Mouse (Mus musculus) adrenal gland, postnatal 36 days (tissue): Measurements from ENCODE around the gene Ubr4. TPM values are rescaled to one million over a fixed set of nuclear protein-coding genes. Genes with fewer than 3 reads are reported as not detected.
"Not testable (repeated sequence)": the region's sequence is repeated elsewhere in the genome, so short reads cannot be mapped to it uniquely, and the experiment has no call there.

Source experiments
- DNase-seq, 2 experiments: peaks; one replicate each; pipeline ENCODE4 v3.0.0; 2021; ENCODE audit warnings: mixed read lengths in 1 of 2
- total RNA-seq, 2 experiments: library from RNA; stranded (reverse); gene quantifications; 2 replicates each; pipeline ENCODE4 v1.2.3; 2021

Ubr4 gene
- total RNA-seq, 2 experiments from 2014 or later = 159 to 191 TPM

DNA sequence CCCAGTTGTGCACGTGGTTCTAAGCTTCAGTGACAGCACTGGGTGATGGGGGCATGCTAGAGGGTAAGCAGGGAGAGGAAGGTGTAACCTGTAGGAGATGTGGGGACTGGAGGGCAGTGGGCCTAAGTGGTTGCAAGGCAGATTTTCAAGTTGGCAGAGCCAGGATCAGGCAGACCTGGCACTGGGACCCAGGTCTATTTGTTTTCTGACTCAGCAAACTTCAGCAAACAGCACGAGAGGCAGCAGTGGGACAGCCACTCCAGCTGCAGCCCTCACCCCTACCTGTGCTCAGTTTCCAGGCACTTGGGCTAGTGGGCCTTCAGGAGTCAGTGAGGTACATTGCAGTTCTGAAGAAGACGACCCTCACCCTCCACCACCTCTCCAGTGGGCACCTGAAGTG lies 4.8 kb downstream of the Ubr4 start:
- no peak for DNase-seq

DNA sequence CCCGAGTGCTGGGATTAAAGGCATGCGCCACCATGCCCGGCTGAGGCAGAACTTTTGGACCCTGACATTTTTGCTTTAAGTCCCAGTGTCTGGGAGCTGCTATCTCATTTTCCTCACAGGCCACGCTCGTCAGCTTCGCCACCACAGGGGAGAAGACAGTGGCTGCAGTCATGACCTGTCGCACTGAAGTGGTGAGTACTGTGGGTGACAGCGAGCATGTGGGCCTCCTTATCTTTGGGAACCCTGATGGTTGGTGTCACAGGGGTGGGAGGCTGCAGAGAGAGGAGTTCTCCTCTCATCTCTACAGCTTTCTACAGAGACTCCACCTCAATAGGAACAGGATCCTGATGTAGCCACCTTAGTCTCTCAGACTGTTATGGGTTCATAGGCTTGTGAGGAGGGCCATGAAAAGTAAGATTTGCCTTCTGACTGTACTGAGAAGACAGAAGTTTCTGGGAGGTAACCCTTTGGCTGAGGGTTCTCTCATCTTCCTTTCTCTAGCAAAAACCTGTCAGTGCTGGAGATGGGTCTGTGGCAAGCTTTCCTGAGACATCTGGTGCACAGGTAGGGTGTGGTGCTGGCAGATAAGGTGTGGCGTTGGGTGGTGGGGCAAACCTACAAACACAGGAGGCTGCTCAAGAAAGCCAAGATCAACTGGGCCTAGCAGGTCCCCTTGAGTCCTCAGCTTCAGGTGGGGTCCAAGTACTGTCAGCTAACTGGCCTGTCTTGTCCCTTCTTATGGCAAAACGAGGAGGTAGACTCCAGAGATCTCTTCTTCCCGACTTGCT lies 8.5 kb downstream of the Ubr4 start:
- no peak for DNase-seq

DNA sequence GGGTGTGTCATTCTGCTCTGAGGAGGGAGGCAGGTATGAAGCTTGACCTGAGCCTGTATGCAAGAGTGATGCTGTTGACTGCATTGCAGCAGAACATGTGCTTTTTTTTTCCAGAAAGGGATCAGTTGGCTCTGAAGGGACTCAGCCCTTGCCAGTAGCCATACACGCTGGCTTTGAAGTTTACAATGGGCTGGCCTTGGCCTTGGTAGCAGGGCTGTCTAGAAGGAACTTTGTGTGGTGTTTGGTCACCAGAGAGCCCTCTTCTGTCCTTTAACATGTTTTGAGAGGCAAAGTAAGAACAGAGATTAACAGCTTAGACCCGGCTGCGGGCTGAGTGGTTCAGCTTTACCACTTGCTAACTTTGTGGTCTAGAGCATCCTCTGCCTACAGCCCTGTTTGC lies 14.9 kb downstream of the Ubr4 start:
- peak; percentile 42 to 55 for DNase-seq

DNA sequence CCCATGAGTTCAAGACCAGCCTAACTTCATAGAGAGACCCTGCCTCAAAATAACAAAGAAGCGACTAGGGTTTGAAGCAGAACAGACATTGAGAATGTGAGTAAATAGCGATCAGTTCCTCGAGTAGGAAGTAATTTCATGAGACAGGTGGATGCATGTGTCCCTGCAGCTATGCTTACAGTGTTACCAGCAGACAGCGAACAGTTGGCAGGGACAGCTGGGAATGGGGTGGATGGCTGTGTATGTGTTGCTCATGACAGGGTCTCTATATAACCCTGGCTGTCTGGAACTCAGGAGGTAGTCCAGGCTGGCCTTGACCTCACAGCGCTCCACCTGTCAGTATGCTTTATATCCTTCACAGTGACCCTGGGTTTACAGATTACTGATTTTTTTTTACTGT lies 15.6 kb downstream of the Ubr4 start:
- no peak for DNase-seq

DNA sequence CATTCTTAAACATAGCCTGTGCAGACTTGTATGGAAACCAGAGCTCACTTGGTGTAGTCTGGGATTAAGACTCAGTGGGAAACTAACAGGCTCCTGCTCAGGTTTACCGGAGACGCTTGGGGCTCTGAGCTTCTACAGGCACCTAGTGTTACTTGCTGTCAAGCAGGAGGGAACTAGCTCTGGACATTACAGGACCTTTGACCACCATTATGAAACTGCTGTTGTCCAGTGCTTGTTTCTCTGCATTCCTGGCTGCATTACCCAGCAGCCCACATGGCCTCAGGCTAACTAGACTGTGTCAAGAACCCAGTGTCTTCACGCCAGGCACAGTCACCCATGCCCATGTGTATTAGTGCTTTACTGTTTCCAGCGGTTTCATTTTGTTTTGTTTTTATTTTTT lies 20.7 kb downstream of the Ubr4 start:
- no peak for DNase-seq

DNA sequence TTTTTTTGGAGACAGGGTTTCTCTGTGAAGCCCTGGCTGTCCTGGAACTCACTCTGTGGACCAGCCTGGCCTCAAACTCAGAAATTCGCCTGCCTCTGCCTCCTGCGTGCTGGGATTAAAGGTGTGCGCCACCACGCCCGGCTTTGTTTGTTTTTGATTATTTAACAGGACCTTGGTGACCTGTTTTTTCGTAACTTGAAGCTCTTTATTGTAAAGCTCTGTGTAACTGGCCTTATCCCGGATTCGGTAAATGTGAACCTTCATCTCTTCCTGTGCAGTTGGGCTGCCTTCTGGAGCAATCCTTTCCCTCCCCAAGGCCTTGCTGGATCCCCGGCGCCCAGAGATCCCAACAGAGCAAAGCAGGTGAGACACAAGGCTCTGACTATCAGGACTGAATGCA lies 21.1 kb downstream of the Ubr4 start:
- no peak for DNase-seq

DNA sequence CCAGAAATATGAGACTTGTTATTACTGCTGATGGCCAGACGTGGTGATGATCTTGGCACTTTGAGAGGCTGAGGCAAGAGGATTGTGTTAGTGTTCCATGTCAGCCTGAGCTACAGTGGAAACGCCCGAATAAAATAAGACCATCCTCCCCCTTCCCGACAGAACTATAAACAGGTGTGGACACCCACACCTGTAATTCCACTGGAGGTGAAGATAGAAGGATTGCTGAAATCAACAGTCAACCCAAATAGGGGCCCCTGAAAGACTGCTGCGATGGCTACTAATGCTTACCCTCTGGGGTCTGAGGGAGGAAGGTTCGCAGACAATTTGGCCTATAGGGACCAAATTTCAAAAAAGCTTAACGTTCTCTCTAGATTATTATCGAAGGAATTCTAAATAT lies 27.3 kb downstream of the Ubr4 start:
- no peak for DNase-seq

DNA sequence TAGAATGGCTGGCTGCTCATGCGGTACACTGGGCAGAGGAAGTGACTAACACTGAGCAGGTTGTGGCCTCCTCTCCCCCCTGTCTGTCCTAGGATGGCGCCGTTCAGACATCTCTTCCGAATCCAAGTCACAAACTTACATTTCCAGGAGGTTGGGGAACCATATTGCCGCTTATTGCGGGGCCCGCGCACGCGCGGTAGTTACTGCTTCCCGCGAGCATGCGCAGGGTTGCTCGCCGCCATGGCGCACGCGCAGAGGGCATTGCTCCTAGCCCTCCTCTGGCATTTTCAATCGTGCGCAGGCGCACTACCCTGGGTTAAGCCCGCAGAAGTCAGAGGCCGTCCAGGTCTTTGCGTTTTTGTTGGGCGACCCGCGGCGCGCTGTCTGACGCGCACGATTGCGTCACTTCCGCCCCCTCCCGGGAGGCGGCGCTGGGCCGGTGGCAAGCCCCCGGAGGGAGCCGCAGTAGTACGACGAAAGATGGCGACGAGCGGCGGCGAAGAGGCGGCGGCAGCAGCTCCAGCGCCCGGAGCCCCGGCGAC lies 27.9 kb downstream of the Ubr4 start:
- DNase-seq = peak; percentile 100

DNA sequence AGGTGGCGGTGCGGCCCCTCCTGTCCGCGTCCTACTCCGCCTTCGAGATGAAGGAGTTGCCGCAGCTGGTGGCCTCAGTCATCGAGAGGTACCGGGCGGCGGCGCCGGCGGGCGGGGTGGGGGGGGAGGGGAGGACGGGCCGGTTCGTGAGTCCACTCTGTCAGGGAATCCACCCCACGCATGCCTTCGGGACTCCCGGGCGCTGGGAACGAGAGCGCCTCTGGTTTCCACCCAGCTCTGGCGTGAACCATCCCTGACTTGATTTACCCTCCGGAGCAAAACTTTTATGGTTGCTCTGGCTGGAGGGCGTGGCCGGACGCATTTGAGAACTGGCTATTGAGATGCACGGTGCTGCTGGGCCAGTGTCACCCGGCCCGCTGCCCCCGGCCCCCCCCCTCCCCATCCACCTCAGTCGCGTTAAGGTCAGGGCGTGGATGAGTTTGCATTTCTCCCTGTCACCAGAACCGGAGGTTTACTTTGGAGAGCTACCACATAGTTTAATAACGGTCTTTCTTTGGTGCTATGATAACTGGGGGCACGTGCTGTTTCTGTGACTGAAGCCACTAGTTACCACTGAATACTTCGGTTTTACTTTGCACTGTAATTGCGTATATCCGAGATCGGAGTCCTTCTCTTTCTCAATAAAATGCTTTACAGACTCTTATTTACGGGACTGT lies 28.5 kb downstream of the Ubr4 start:
- DNase-seq = peak in 1 of 2 experiments; percentile 35

DNA sequence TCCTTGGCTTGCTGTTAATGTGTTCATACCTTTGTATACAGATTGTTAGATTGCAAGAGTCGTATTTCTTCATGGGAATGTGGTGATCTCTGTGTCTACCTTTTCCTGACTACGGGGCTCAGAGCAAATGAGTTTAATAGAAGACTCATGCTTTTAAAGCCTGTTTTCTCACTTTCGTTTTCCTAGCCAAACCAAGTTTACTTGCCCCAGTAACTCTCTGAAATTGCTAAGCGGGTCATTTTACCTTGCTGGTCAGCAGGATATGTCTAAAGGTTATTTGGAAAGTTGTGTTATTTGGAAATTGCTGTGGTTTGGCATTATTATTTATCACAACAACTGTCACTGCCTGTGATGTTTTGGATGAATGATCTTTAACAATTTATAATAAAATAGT lies 29.0 kb downstream of the Ubr4 start:
- no peak for DNase-seq

DNA sequence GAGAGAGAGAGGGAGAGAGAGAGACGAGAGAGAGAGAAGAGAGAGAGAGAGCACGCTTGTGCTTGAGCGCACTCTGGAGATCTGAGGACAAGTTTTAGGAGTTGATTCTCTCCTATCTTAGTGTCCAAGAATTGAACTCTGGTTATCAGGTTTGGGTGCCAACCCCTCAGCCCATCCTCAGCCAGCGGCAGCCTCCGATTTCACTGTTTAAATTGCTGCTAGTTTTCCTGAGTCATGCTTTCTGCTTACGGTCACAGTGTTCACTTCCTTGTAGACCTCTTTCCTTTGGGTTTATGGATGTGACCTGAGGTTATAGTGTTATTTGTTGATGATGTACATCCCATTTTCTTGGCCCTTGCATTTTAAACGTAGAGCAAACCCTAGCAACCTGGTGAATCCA lies 29.8 kb downstream of the Ubr4 start:
- DNase-seq = no peak

DNA sequence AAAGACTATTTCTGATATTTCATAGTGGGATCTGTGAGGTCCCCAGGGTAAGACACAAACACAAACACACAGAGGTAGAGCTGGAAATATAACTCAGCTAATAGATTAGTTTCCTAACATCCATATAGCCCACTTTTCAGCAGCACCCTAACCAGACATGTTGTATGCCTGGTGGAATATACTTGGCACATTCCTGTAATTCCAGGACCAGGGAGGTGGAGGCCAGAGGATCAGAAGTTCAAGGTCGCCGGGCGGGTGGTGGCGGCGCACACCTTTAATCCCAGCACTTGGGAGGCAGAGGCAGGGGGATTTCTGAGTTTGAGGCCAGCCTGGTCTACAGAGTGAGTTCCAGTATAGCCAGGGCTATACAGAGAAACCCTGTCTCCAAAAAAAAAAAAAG lies 33.4 kb downstream of the Ubr4 start:
- not testable (repeated sequence) for DNase-seq

DNA sequence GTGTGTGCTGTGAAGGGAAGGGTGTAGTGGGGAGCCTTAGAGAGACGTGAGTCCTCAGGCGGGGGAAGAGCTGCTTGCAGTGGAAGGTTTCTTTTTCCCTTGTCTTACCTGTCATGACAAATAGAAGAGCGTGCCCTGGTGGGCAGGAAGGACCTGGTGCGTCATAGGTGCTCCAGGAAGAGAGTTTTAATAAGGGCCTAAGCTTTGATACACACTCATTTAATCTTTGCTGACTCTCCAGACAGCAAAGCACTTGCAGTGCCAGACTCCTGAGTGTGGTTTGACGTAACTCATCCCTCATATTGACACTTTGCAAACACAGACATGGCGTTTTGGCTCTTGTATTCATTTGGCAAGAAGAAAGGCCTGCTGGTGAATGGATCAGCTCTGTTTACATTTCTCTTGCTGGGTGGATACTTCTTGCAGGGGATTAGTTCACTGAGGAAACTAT lies 34.5 kb downstream of the Ubr4 start:
- peak in 1 of 2 experiments; percentile 28 for DNase-seq

DNA sequence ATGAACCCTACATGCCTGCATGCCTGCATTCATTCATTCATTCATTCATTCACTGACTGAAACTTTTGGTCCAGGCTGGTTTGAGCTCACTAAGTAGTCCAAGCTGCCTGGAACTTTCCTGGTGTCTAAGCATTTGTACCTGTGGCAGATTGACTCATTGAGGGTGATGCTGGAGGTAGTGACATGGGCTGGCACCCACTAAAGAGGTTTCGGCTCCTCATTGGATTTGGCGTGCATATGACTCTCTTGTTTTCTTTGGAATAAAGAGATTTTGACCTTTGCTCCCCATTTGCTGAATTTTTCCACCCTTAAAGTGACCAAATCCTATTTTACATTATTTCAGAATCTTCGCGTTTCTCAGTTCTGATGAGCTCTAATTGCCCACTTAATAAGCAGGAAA lies 37.1 kb downstream of the Ubr4 start:
- no peak for DNase-seq

DNA sequence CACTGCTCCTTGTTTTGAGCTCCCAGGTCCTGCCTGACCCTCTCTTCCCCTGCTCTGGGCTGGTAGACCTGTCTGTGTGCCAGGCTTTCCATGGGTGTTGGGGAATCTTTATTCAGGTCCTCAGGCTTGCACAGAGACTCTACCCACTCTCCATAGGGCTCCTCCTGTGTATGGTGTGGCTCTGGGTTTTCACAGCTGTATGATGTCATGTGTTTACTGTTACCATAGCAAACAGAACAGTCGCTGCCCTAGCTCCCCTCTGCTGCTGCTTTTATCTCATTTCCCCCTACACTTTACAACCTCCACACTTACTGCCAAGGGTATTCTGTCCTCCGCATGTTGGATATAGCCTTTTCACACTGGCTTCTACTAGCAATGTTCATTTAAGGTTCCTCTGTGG lies 43.0 kb downstream of the Ubr4 start:
- DNase-seq = no peak

DNA sequence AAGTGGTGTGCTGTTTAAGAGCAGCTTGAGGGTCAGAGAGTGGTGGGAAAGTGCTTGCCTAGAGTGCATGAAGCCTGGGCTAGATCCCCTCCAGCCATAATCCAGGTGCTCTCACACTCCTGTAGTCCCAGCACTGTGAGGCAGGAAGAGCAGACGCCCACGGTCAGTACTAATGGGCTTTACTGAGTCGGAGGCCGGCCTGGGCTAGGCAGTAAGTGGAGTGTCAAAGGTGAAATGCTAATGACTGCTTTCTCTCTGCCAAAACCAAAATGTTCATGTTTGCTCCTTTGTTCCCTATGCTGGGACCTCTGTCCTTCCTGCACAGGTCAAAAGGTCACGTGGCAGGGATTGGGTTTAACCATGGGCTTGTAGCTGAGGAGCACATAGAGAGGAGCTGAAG lies 48.1 kb downstream of the Ubr4 start:
- DNase-seq = no peak

DNA sequence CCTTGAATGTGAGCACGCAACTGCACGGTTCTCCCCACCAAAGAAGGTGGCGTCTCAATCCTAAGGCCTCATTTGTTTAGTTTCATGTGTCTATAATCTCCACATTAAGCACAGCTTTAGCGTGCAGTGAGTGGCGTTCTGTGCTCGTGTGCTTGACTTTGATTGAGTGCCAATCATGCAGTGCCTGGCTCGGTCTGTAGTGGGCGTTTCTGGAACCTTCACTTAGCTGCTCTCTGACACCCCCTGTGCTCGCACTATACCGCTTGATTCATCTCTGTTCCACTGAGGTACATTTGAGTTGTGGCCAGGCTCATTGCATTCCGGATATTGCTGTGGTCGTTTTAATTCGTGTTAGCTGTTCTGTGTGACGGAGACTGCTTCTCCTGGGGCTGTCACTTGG lies 50.8 kb downstream of the Ubr4 start:
- DNase-seq = no peak

DNA sequence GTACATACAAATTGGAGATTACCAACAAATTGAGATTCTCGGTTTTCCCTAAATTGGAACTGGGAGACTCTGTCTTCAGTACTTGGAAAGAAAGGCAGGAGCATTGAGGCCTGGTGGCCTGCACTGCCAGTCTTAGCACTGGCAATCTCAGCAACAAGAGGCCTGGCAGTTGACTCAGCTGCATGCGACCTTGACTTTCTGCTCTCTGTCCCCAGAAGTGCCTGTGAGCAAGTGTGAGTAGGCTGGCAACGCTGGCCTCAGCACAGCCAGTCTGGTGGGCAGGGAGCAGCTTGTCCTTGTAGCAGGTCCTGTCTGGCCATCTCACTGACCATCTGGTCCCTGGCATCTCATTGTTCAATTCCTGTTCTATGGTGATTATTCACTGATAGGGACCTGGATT lies 58.9 kb downstream of the Ubr4 start:
- peak; percentile 87 to 89 for DNase-seq

DNA sequence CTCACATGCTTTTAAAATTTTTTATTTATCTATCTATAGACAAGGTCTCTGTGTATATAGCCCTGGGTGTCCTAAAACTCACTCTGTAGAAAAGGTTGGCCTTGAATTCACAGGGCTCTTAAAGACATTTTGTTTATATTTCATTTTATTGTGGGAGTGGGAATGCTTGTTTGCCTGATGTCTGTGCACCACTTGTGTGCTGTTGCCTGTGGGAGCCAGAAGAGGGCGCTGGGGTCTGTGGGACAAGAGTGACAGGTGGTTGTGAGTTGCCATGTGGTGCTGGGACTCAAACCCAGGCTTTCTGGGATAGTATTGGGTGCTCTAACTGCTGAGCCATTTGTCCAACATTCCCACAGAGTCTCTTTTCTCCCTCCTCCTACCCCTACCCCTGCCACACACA lies 65.5 kb downstream of the Ubr4 start:
- DNase-seq = no peak

DNA sequence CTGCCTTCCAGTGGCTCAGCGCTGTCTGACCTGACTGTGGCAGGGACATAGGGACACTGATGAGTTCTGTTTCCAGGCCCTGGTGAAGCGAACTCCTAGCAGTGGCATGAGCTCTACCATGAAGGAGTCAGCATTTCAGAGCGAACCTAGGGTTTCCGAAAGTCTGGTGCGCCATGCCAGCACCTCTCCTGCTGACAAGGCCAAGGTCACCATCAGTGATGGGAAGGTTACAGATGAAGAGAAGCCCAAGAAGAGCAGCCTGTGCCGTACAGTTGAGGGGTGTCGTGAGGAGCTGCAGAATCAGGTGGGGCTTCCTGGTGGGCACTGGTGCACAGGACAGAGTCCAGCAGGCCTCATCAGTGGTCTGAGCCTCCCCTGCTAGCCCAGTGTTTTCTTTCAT lies 69.2 kb downstream of the Ubr4 start:
- DNase-seq = peak; percentile 30 to 46

DNA sequence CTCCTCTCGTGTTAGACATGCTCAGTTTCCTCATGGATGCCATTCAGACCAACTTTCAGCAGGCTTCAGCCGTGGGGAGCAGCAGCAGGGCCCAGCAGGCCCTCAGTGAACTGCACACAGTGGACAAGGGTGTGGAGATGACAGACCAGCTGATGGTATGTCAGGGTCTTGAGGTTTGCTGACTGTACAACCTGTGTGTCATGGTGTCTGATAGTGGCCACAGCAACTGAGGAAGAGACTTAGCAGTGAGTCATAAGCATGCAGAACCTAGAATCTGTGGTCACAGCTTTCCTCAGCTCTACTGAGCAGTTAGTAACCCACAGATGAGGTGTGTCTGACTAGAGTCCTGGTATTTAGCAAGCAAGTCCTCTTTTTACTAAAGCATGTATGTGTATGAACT lies 70.0 kb downstream of the Ubr4 start:
- peak in 1 of 2 experiments; percentile 36 for DNase-seq

DNA sequence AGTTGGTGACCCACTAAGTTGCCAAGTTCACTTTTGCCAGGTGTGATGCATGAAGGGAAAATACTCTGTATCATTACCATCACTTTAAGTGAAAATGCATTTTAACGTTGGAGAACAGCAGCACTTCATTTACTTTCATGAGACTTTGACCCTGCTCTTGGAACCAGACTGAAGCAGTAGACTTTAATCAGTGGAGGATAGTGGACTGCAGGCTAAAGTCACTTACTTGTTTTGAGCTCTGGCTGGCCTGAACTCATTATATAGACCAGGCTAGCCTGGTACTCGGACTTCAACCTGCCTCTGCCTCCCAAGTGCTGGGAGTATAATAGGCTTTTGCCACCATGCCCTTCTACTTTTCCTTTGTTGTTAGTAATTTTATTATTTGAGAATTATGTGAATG lies 70.9 kb downstream of the Ubr4 start:
- no peak for DNase-seq

DNA sequence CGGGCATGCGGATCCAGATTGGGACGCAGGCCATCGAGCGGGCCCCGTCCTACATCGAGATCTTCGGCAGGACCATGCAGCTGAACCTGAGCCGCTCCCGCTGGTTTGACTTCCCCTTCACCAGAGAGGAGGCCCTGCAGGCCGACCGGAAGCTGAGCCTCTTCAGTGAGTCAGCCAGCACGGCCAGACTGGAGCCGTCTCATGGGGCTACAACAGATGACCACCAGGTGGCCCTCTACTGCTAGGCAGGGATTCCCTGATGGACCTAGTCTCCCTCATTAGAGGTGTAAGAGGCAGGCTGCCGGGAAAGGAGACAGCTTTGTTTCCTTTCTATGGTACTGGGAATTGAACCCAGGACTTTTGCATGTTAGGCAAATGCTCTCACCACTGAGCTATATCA lies 77.8 kb downstream of the Ubr4 start:
- DNase-seq = peak; percentile 84 to 89

DNA sequence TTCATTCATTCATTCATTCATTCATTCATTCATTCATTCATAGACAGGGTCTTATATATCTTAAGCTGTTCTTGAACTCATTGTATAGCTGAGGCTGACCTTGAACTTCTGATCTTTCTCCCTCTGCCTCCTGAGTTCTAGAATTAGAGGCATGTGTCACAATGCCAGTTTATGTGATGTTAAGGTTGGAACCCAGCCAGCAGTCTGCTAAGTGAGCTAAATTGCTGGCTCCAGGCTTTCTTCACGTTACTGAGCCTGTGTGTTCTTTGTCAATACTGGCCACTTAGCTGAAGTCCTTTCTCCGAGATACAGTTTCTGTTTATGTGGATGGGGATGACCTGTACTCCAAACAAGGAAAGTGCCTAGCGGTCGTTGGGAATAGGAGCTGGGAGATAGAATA lies 78.5 kb downstream of the Ubr4 start:
- peak in 1 of 2 experiments; percentile 45 for DNase-seq
